Mouse (Mus musculus) thymus, postnatal 10 days (tissue): ENCODE measurements at regions not wholly inside any gene's neighbourhood (a gene's known extent, or its start where the extent isn't known, plus 50 kb on each side); places are given as distances from the start of the nearest gene placed in this dataset.

Experiments used
- DNase-seq, 2 experiments: peaks; one replicate each; pipeline ENCODE4 v3.0.0; 2021; ENCODE audit warnings: low spot score in 2 of 2

- no peak for DNase-seq
Measured at GRCm38 (mm10) chr4:89400342-89400741, 89.5 kb upstream of the Cdkn2b start.

GRCm38 (mm10) chr4:89399277-89399676 is 88.4 kb upstream of the Cdkn2b start:
- no peak for DNase-seq

- DNase-seq = no peak
Measured at GRCm38 (mm10) chr4:89396020-89396419, 85.2 kb upstream of the Cdkn2b start.

GRCm38 (mm10) chr4:89395336-89395735 is 84.5 kb upstream of the Cdkn2b start:
- no peak for DNase-seq

GRCm38 (mm10) chr4:89393251-89393711 is 82.4 kb upstream of the Cdkn2b start:
- DNase-seq = no peak

- no peak for DNase-seq
Measured at GRCm38 (mm10) chr4:89392791-89393190, 82.0 kb upstream of the Cdkn2b start.

GRCm38 (mm10) chr4:89391463-89392308 is 80.8 kb upstream of the Cdkn2b start:
- DNase-seq = no peak

GRCm38 (mm10) chr4:89383548-89383947 is 72.7 kb upstream of the Cdkn2b start:
- DNase-seq = no peak

GRCm38 (mm10) chr4:89382434-89382976 is 71.7 kb upstream of the Cdkn2b start:
- DNase-seq = no peak

- no peak for DNase-seq
Measured at GRCm38 (mm10) chr4:89381763-89382162, 70.9 kb upstream of the Cdkn2b start.

- no peak for DNase-seq
Measured at GRCm38 (mm10) chr4:89381077-89381476, 70.2 kb upstream of the Cdkn2b start.

- no peak for DNase-seq
Measured at GRCm38 (mm10) chr4:89380330-89380945, 69.6 kb upstream of the Cdkn2b start.

GRCm38 (mm10) chr4:89379622-89380329 is 68.9 kb upstream of the Cdkn2b start:
- no peak for DNase-seq

GRCm38 (mm10) chr4:89372631-89373030 is 61.8 kb upstream of the Cdkn2b start:
- no peak for DNase-seq

- no peak for DNase-seq
Measured at GRCm38 (mm10) chr4:89368850-89369524, 58.1 kb upstream of the Cdkn2b start.

GRCm38 (mm10) chr4:89366581-89367141 is 55.8 kb upstream of the Cdkn2b start:
- no peak for DNase-seq

- DNase-seq = no peak
Measured at GRCm38 (mm10) chr4:89365875-89366274, 55.0 kb upstream of the Cdkn2b start.

- DNase-seq = no peak
Measured at GRCm38 (mm10) chr4:89363150-89363683, 52.4 kb upstream of the Cdkn2b start.

GRCm38 (mm10) chr4:89362650-89363049 is 51.8 kb upstream of the Cdkn2b start:
- no peak for DNase-seq

- no peak for DNase-seq
Measured at GRCm38 (mm10) chr4:89361316-89361715, 50.5 kb upstream of the Cdkn2b start.
